Mouse (Mus musculus) left cerebral cortex, postnatal 10 days (tissue): Measurements from ENCODE around the gene Hs3st2. TPM values are rescaled to one million over a fixed set of nuclear protein-coding genes. Genes with fewer than 3 reads are reported as not detected.

Experiments
- DNase-seq, 2 experiments: peaks; one replicate each; pipeline ENCODE4 v3.0.0; 2021 to 2022; ENCODE audit warnings: low spot score in 2 of 2, mixed read lengths in 1 of 2; ENCODE audit errors: extremely low spot score in 1 of 2
- intact Hi-C: fragments of 180-260 bp; cut with DNase I; formaldehyde crosslinking; loops from one replicate; pipeline ENCODE4 v1.15.1; 2025
- total RNA-seq, 2 experiments: library from RNA; stranded (reverse); gene quantifications; 2 replicates each; pipeline ENCODE4 v1.2.3; 2021

Gene Hs3st2
- total RNA-seq, 2 experiments from 2014 or later: 69.8 to 70.6 TPM

- intact Hi-C loops: no loop called here
- DNase-seq: no peak
Measured at GRCm38 (mm10) chr7:121522125-121522524, 130.5 kb downstream of the Hs3st2 start.

- no peak for DNase-seq
- intact Hi-C loops: no loop called here
Measured at GRCm38 (mm10) chr7:121529023-121529422, 137.4 kb downstream of the Hs3st2 start.

GRCm38 (mm10) chr7:121533639-121534038, 142.0 kb downstream of the Hs3st2 start:
- intact Hi-C loops: no loop called here
- no peak for DNase-seq

- intact Hi-C loops: no loop called here
- peak in 1 of 2 experiments; percentile 34 for DNase-seq
Measured at GRCm38 (mm10) chr7:121534386-121534785, 142.7 kb downstream of the Hs3st2 start.

- no peak for DNase-seq
- intact Hi-C loops: no loop called here
Measured at GRCm38 (mm10) chr7:121535987-121536386, 144.3 kb downstream of the Hs3st2 start.

- DNase-seq: peak; percentile 75 to 76
- intact Hi-C loops: loop anchor here (5.0 kb wide), 1 partner anchor 52 kb away; no protein-coding TSS in a partner anchor
Measured at GRCm38 (mm10) chr7:121539405-121540275, 148.0 kb downstream of the Hs3st2 start.

- no peak for DNase-seq
- intact Hi-C loops: loop anchor here (5.0 kb wide), 1 partner anchor 55 kb away; no protein-coding TSS in a partner anchor
Measured at GRCm38 (mm10) chr7:121542458-121542857, 150.8 kb downstream of the Hs3st2 start.

GRCm38 (mm10) chr7:121549329-121550022, 157.8 kb downstream of the Hs3st2 start:
- intact Hi-C loops: no loop called here
- no peak for DNase-seq
